Mouse (Mus musculus) neural tube, embryonic 15.5 days (tissue): ENCODE results near the gene Akap17b. TPM values are rescaled to one million over a fixed set of nuclear protein-coding genes. Genes with fewer than 3 reads are reported as not detected.
A peak's percentile ranks its signal among the peaks of the same experiment; 100 is the strongest.
"Not testable (repeated sequence)": the region's sequence is repeated elsewhere in the genome, so short reads cannot be mapped to it uniquely, and the experiment has no call there.

ENCODE experiments used
- ATAC-seq: fragments of 200-750 bp; cut with Nextera tagmentation; 2 replicates; pipeline ENCODE4 v1.8.0; 2017; ENCODE audit warnings: mild to moderate bottlenecking, moderate TSS enrichment, moderate library complexity; ENCODE audit not compliant: low FRiP score
- H3K27ac ChIP-seq: fragments of 300-500 bp; sonication (generic); replicated peaks from 2 replicates; pipeline ENCODE4 v1.5.1; 2015; ENCODE audit warnings: mild to moderate bottlenecking, inconsistent platforms
- H3K27me3 ChIP-seq: fragments of 300-500 bp; sonication (generic); replicated peaks from 2 replicates; pipeline ENCODE4 v1.6.1; 2015; ENCODE audit warnings: inconsistent platforms
- H3K36me3 ChIP-seq: fragments of 300-500 bp; sonication (generic); 2 replicates; pipeline ENCODE4 v1.6.1; 2015; ENCODE audit warnings: inconsistent platforms
- H3K4me1 ChIP-seq: fragments of 300-500 bp; sonication (generic); 2 replicates; pipeline ENCODE4 v1.6.1; 2015; ENCODE audit warnings: inconsistent platforms
- H3K4me2 ChIP-seq: fragments of 300-500 bp; sonication (generic); 2 replicates; pipeline ENCODE4 v1.6.1; 2015; ENCODE audit warnings: inconsistent platforms, mild to moderate bottlenecking, moderate library complexity
- H3K4me3 ChIP-seq: fragments of 300-500 bp; sonication (generic); replicated peaks from 2 replicates; pipeline ENCODE4 v1.5.1; 2015; ENCODE audit warnings: mild to moderate bottlenecking, inconsistent platforms
- H3K9ac ChIP-seq: fragments of 300-500 bp; sonication (generic); replicated peaks from 2 replicates; pipeline ENCODE4 v1.6.1; 2015; ENCODE audit warnings: mild to moderate bottlenecking, inconsistent platforms
- H3K9me3 ChIP-seq: fragments of 300-500 bp; sonication (generic); replicated peaks from 2 replicates; pipeline ENCODE4 v1.6.1; 2016; ENCODE audit warnings: inconsistent platforms
- WGBS: fragments of 180-500 bp; shearing (Covaris S2); methylation state at CpG from one replicate; pipeline ENCODE4 v1.1.7; 2015; ENCODE audit warnings: mixed read lengths; 5-methylcytosine and 5-hydroxymethylcytosine counted together
- polyA plus RNA-seq: library from polyadenylated mRNA; unstranded; fragments of >200 nt; fragmentation: Nextera tagmentation; extraction: Ambion mirVana; gene quantifications from 2 replicates; pipeline ENCODE4 v1.2.1, GENCODE M21; 2015

Gene Akap17b
- polyA plus RNA-seq, 1 experiment from 2014 or later = 6.1 TPM

GRCm38 (mm10) chrX:36599656-36600055, 45.5 kb downstream of the Akap17b start:
- 35% methylated on average over 3 of the region's 3 CpGs for WGBS
- Histone ChIP-seq H3K9ac (peak overlapping the region; percentile 44), H3K4me3 (peak overlapping the region; percentile 61), H3K4me2 (peak overlapping the region; percentile 59), H3K27me3 (no peaks in the 10 kb centered on the region), H3K4me1 (peaks cover 5% of the 10 kb centered on the region), H3K27ac (0 out of 2 replicates have a peak overlapping the region, but pooled peaks have one; percentile 88), H3K36me3 (no peaks in the 10 kb centered on the region), H3K9me3 (no peaks in the 10 kb centered on the region)
- ATAC-seq = no peak

- peak overlapping the region; percentile 59 for H3K4me2 ChIP-seq
- no peaks in the 10 kb centered on the region for H3K9me3 ChIP-seq
- peaks cover 5% of the 10 kb centered on the region for H3K4me1 ChIP-seq
- peak overlapping the region; percentile 71 for H3K9ac ChIP-seq
- H3K27me3 ChIP-seq = no peaks in the 10 kb centered on the region
- no peaks in the 10 kb centered on the region for H3K36me3 ChIP-seq
- ATAC-seq = peak; percentile 62
- peak overlapping the region; percentile 88 for H3K27ac ChIP-seq
- peak overlapping the region; percentile 61 for H3K4me3 ChIP-seq
- WGBS = 25% methylated on average over 14 of the region's 14 CpGs
Measured at GRCm38 (mm10) chrX:36598861-36599344, 46.3 kb downstream of the Akap17b start.

GRCm38 (mm10) chrX:36598390-36598810, 46.8 kb downstream of the Akap17b start:
- Histone ChIP-seq H3K36me3 (no peaks in the 10 kb centered on the region), H3K9ac (peak overlapping the region; percentile 71), H3K4me3 (peak overlapping the region; percentile 61), H3K4me1 (peaks cover 5% of the 10 kb centered on the region), H3K27ac (peak overlapping the region; percentile 88), H3K4me2 (peak overlapping the region; percentile 59), H3K9me3 (no peaks in the 10 kb centered on the region), H3K27me3 (no peaks in the 10 kb centered on the region)
- peak; percentile 70 for ATAC-seq
- 26% methylated on average over 35 of the region's 41 CpGs for WGBS

- H3K36me3 ChIP-seq = no peaks in the 10 kb centered on the region
- WGBS = 19% methylated on average over 40 of the region's 45 CpGs
- H3K4me2 ChIP-seq = peak within 1 kb of the TSS; percentile 59
- peak within 1 kb of the TSS; percentile 71 for H3K9ac ChIP-seq
- ATAC-seq = peak; percentile 94
- H3K27me3 ChIP-seq = no peaks in the 10 kb centered on the region
- H3K27ac ChIP-seq = peak within 1 kb of the TSS; percentile 88
- peak within 1 kb of the TSS; percentile 61 for H3K4me3 ChIP-seq
- no peaks in the 10 kb centered on the region for H3K9me3 ChIP-seq
- H3K4me1 ChIP-seq = peaks cover 5% of the 10 kb centered on the region
Measured at GRCm38 (mm10) chrX:36597707-36598389, 47.3 kb downstream of the Akap17b start, which contains the start of gene Pgrmc1. Pgrmc1 (plus strand) TSS chrX:36598206.

- WGBS = 86% methylated on average over 3 of the region's 5 CpGs
- not testable (repeated sequence) for H3K9ac ChIP-seq, H3K4me2 ChIP-seq, H3K27ac ChIP-seq, H3K36me3 ChIP-seq, H3K27me3 ChIP-seq, H3K4me3 ChIP-seq, H3K9me3 ChIP-seq, H3K4me1 ChIP-seq, ATAC-seq
Measured at GRCm38 (mm10) chrX:36596483-36597120, 48.6 kb downstream of the Akap17b start.

- peaks cover 3% of the 10 kb centered on the region for H3K4me1 ChIP-seq
Measured at GRCm38 (mm10) chrX:36595247-36595646, 49.9 kb downstream of the Akap17b start.

GRCm38 (mm10) chrX:36591539-36591938, 53.7 kb downstream of the Akap17b start:
- Histone ChIP-seq H3K36me3 (no peaks in the 10 kb centered on the region), H3K27me3 (no peaks in the 10 kb centered on the region), H3K9me3 (no peaks in the 10 kb centered on the region), H3K4me3 (no peak overlapping the region), H3K4me2 (no peak overlapping the region), H3K27ac (no peak overlapping the region), H3K9ac (no peak overlapping the region), H3K4me1 (peaks cover 7% of the 10 kb centered on the region; the same call in 1 of the 2 replicates)
- ATAC-seq = no peak
- 81% methylated on average over 4 of the region's 4 CpGs for WGBS

More at GRCm38 (mm10) chrX:36595247-36595646, 49.9 kb downstream of the Akap17b start:
- no peak overlapping the region for H3K9ac ChIP-seq
- no peaks in the 10 kb centered on the region for H3K36me3 ChIP-seq
- no peak overlapping the region for H3K4me3 ChIP-seq
- no peak overlapping the region for H3K27ac ChIP-seq
- 86% methylated on average over 3 of the region's 3 CpGs for WGBS
- no peak overlapping the region for H3K4me2 ChIP-seq
- no peaks in the 10 kb centered on the region for H3K9me3 ChIP-seq
- no peak for ATAC-seq
- H3K27me3 ChIP-seq = no peaks in the 10 kb centered on the region

- no peak overlapping the region for H3K27ac ChIP-seq
- WGBS = 62% methylated on average over 1 of the region's 1 CpGs
- H3K9me3 ChIP-seq = no peaks in the 10 kb centered on the region
- no peak overlapping the region for H3K9ac ChIP-seq
- H3K4me1 ChIP-seq = peaks cover 7% of the 10 kb centered on the region; the same call in 1 of the 2 replicates
- H3K4me2 ChIP-seq = no peak overlapping the region
- no peaks in the 10 kb centered on the region for H3K27me3 ChIP-seq
- H3K4me3 ChIP-seq = no peak overlapping the region
- H3K36me3 ChIP-seq = no peaks in the 10 kb centered on the region
- ATAC-seq = no peak
Measured at GRCm38 (mm10) chrX:36591120-36591519, 54.1 kb downstream of the Akap17b start.

- H3K9ac ChIP-seq = no peak overlapping the region
- H3K27me3 ChIP-seq = no peaks in the 10 kb centered on the region
- H3K27ac ChIP-seq = no peak overlapping the region
- H3K4me1 ChIP-seq = peaks cover 7% of the 10 kb centered on the region; the same call in 1 of the 2 replicates
- no peak for ATAC-seq
- 83% methylated on average over 7 of the region's 7 CpGs for WGBS
- no peak overlapping the region for H3K4me3 ChIP-seq
- no peaks in the 10 kb centered on the region for H3K9me3 ChIP-seq
- H3K4me2 ChIP-seq = no peak overlapping the region
- no peaks in the 10 kb centered on the region for H3K36me3 ChIP-seq
Measured at GRCm38 (mm10) chrX:36590266-36590665, 54.9 kb downstream of the Akap17b start.

GRCm38 (mm10) chrX:36587304-36588209, 57.6 kb downstream of the Akap17b start:
- peak overlapping the region; percentile 73 for H3K27ac ChIP-seq
- no peak overlapping the region for H3K4me3 ChIP-seq
- H3K9ac ChIP-seq = no peak overlapping the region
- 53% methylated on average over 8 of the region's 8 CpGs for WGBS
- no peaks in the 10 kb centered on the region for H3K36me3 ChIP-seq
- H3K27me3 ChIP-seq = no peaks in the 10 kb centered on the region
- peak overlapping the region; percentile 13 for H3K4me2 ChIP-seq
- peak; percentile 91 for ATAC-seq
- H3K9me3 ChIP-seq = no peaks in the 10 kb centered on the region
- peaks cover 7% of the 10 kb centered on the region; the same call in 1 of the 2 replicates for H3K4me1 ChIP-seq
